Mouse (Mus musculus) intestine, embryonic 16.5 days (tissue): ENCODE data around the gene Scn8a. TPM values are rescaled to one million over a fixed set of nuclear protein-coding genes. Genes with fewer than 3 reads are reported as not detected.
"Not testable (repeated sequence)": the region's sequence is repeated elsewhere in the genome, so short reads cannot be mapped to it uniquely, and the experiment has no call there.

Experiments used
- ATAC-seq: fragments of 200-750 bp; cut with Nextera tagmentation; 2 replicates; pipeline ENCODE4 v1.8.0; 2017; ENCODE audit warnings: moderate TSS enrichment, moderate library complexity
- H3K27ac ChIP-seq: fragments of 300-500 bp; sonication (generic); 2 replicates; pipeline ENCODE4 v1.5.1; 2014; ENCODE audit warnings: mild to moderate bottlenecking, low read length
- H3K27me3 ChIP-seq: fragments of 300-500 bp; sonication (generic); replicated peaks from 2 replicates; pipeline ENCODE4 v1.6.1; 2014; ENCODE audit warnings: low read length, control low read depth, mixed read lengths; ENCODE audit not compliant: control insufficient read depth, insufficient read depth
- H3K36me3 ChIP-seq: fragments of 300-500 bp; sonication (generic); 2 replicates; pipeline ENCODE4 v1.6.1; 2014; ENCODE audit warnings: low read length, control low read depth; ENCODE audit not compliant: control insufficient read depth, insufficient read depth
- H3K4me1 ChIP-seq: fragments of 300-500 bp; sonication (generic); 2 replicates; pipeline ENCODE4 v1.6.1; 2014; ENCODE audit warnings: low read length, control low read depth, mixed read lengths; ENCODE audit not compliant: control insufficient read depth, insufficient read depth
- H3K4me2 ChIP-seq: fragments of 300-500 bp; sonication (generic); 2 replicates; pipeline ENCODE4 v1.6.1; 2014; ENCODE audit warnings: low read depth, low read length, control low read depth
- H3K4me3 ChIP-seq: fragments of 300-500 bp; sonication (generic); 2 replicates; pipeline ENCODE4 v1.5.1; 2014; ENCODE audit warnings: mild to moderate bottlenecking, low read length
- H3K9ac ChIP-seq: fragments of 300-500 bp; sonication (generic); 2 replicates; pipeline ENCODE4 v1.6.1; 2014; ENCODE audit warnings: low read depth, low read length
- H3K9me3 ChIP-seq: fragments of 300-500 bp; sonication (generic); 2 replicates; pipeline ENCODE4 v1.6.1; 2016; ENCODE audit warnings: low read length, control low read depth; ENCODE audit not compliant: control insufficient read depth
- WGBS: fragments of 180-500 bp; shearing (Covaris S2); extraction: QIAGEN DNeasy Blood & Tissue Kit; methylation state at CpG from one replicate; pipeline ENCODE4 v1.1.7; 2014; 5-methylcytosine and 5-hydroxymethylcytosine counted together
- polyA plus RNA-seq: library from polyadenylated mRNA; unstranded; fragments of >200 nt; fragmentation: Nextera tagmentation; extraction: Ambion mirVana; gene quantifications from 2 replicates; pipeline ENCODE4 v1.2.1, GENCODE M21; 2015

The Scn8a gene
- 0.95 and 1.1 TPM in 2 replicates for polyA plus RNA-seq

- Histone ChIP-seq H3K27ac (no peak within 1 kb of the TSS), H3K4me1 (peaks cover 11% of the 10 kb centered on the region), H3K4me3 (peak within 1 kb of the TSS; percentile 67), H3K36me3 (no peaks in the 10 kb centered on the region), H3K4me2 (peak within 1 kb of the TSS; percentile 95), H3K27me3 (peaks cover 44% of the 10 kb centered on the region), H3K9ac (peak within 1 kb of the TSS; percentile 40; the same call in 1 of the 2 replicates), H3K9me3 (0 out of 2 replicates have a peak, but pooled peaks cover 4% of the 10 kb centered on the region)
- WGBS = 69% methylated on average over 7 of the region's 7 CpGs
- no peak for ATAC-seq
These were observed at the start of gene Scn8a for GRCm38 (mm10) chr15:100869558-100869957. Gene Scn8a, plus strand, starts transcription at chr15:100869858.

- H3K4me1 ChIP-seq = peaks cover 10% of the 10 kb centered on the region
- H3K36me3 ChIP-seq = no peaks in the 10 kb centered on the region
- no peaks in the 10 kb centered on the region; the same call in 1 of the 2 replicates for H3K27me3 ChIP-seq
- ATAC-seq = peak; percentile 82
- no peak overlapping the region for H3K9ac ChIP-seq
- H3K4me2 ChIP-seq = peak overlapping the region; percentile 32
- H3K4me3 ChIP-seq = no peak overlapping the region
- WGBS = 46% methylated on average over 8 of the region's 8 CpGs
- no peaks in the 10 kb centered on the region for H3K9me3 ChIP-seq
- H3K27ac ChIP-seq = peak overlapping the region; percentile 84
These were observed 47.8 kb upstream of the Scn8a start for GRCm38 (mm10) chr15:100821824-100822223.

DNA sequence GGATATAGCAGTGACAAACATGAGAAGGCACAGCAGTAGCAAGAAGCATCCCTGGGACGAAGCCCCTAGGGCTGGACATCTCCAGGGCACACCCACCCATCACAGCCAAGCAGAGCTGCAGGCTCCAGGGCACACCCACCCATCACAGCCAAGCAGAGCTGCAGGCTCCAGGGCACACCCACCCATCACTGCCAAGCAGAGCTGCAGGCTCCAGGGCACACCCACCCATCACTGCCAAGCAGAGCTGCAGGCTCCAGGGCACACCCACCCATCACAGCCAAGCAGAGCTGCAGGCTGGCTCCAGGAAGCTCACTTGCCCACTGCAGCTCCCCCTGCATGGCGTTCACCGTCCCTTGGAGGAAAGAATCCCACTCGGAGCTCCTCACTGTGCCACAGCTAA is 47.3 kb upstream of the Scn8a start:
- 65% methylated on average over 4 of the region's 4 CpGs for WGBS

DNA sequence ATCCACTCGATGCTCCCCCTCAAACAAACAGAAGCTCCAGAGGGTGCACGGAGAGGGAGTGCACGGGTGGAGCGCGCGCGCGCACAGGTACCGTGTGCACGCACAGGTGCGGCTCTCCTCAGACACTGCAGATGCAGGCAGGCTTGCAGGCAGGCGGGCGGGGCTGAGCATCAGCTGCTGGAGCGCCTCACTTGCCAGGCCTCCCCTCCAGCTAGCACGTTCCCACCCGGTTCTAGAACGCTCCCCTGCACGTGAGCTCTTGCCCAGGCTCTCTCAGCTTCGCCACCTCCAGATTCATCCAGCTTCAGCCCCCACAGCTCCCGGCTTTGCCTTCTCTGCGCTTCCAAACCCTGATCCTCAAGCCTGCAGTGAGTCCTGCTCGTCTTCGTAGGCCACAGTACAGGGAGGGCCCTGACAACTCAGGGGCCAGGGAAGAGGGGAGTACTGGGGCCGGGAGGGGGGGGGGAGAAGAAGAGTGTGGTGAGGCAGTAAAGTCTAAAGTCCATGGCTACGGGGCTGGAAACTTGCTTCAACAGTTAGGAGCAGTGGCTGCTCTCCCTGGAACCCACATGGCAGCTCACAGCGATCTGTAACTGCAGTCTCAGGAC is 44.3 kb upstream of the Scn8a start:
- Histone ChIP-seq H3K4me1 (peaks cover 10% of the 10 kb centered on the region), H3K27me3 (no peaks in the 10 kb centered on the region; the same call in 1 of the 2 replicates), H3K36me3 (no peaks in the 10 kb centered on the region), H3K4me2 (peak overlapping the region; percentile 44), H3K4me3 (peak overlapping the region; percentile 23; the same call in 1 of the 2 replicates), H3K9me3 (no peaks in the 10 kb centered on the region), H3K27ac (peak overlapping the region; percentile 61; the same call in 1 of the 2 replicates), H3K9ac (no peak overlapping the region)
- ATAC-seq = peak; percentile 73
- 12% methylated on average over 24 of the region's 26 CpGs for WGBS

More for the DNA sequence above, 47.3 kb upstream of the Scn8a start:
- not testable (repeated sequence) for H3K9me3 ChIP-seq, H3K27me3 ChIP-seq, H3K4me1 ChIP-seq, H3K27ac ChIP-seq, H3K9ac ChIP-seq, H3K36me3 ChIP-seq, ATAC-seq, H3K4me3 ChIP-seq, H3K4me2 ChIP-seq

GRCm38 (mm10) chr15:100826076-100826475 is 43.6 kb upstream of the Scn8a start:
- H3K4me3 ChIP-seq = no peak overlapping the region
- no peaks in the 10 kb centered on the region for H3K36me3 ChIP-seq
- no peak overlapping the region for H3K27ac ChIP-seq
- H3K27me3 ChIP-seq = no peaks in the 10 kb centered on the region; the same call in 1 of the 2 replicates
- H3K4me1 ChIP-seq = peaks cover 10% of the 10 kb centered on the region
- 86% methylated on average over 8 of the region's 8 CpGs for WGBS
- H3K4me2 ChIP-seq = no peak overlapping the region
- ATAC-seq = no peak
- H3K9me3 ChIP-seq = no peaks in the 10 kb centered on the region
- H3K9ac ChIP-seq = no peak overlapping the region

DNA sequence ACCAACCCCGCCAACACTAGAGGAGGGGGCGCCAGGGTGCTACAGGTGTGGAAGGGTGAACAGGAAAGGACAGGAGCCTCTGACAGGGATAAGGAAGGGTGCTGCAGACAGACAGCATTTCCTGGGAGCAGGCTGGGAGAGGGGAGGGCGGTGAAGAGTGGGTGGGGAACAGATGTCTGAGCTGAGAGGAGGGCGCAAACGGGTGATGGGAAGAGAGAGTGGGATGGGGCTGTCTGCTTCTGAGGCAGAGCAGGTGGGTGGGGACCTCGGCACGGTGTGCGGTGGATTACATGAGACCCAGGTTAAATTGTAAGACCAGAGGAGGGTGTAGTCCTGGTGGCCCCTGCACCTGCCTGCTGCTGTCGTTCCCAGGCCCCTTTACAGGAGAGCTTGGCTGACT is 39.9 kb upstream of the Scn8a start:
- no peaks in the 10 kb centered on the region; the same call in 1 of the 2 replicates for H3K27me3 ChIP-seq
- H3K36me3 ChIP-seq = no peaks in the 10 kb centered on the region
- H3K4me2 ChIP-seq = no peak overlapping the region
- H3K4me3 ChIP-seq = no peak overlapping the region
- no peak overlapping the region for H3K9ac ChIP-seq
- peak; percentile 57 for ATAC-seq
- 61% methylated on average over 9 of the region's 9 CpGs for WGBS
- H3K27ac ChIP-seq = no peak overlapping the region
- no peaks in the 10 kb centered on the region for H3K9me3 ChIP-seq
- peaks cover 7% of the 10 kb centered on the region for H3K4me1 ChIP-seq

DNA sequence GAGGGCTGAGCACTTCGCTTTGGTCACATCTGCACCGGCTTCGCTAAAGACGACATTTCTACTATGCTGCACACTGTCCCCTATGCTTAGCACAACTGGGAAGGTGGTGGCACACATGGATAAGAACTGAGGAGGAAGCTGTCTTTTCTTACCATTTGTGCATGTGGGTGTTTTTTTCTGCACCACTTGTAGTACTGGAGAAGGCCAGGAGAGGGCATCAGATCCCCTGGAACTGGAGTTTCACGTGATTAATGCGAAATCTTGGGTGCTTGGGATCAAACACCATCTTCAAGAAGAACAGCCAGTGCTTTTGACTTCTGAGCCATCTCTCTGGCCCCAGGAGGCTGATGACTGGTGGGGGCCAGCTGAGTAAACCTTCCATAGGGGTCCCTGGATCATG is 39.0 kb upstream of the Scn8a start:
- H3K4me2 ChIP-seq = no peak overlapping the region
- H3K4me3 ChIP-seq = no peak overlapping the region
- H3K27ac ChIP-seq = no peak overlapping the region
- H3K9me3 ChIP-seq = no peaks in the 10 kb centered on the region
- 65% methylated on average over 6 of the region's 6 CpGs for WGBS
- H3K27me3 ChIP-seq = no peaks in the 10 kb centered on the region
- no peak for ATAC-seq
- no peaks in the 10 kb centered on the region for H3K36me3 ChIP-seq
- no peaks in the 10 kb centered on the region; the same call in 1 of the 2 replicates for H3K4me1 ChIP-seq
- no peak overlapping the region for H3K9ac ChIP-seq

GRCm38 (mm10) chr15:100832144-100832543 is 37.5 kb upstream of the Scn8a start:
- Histone ChIP-seq H3K4me1 (no peaks in the 10 kb centered on the region; the same call in 1 of the 2 replicates), H3K9me3 (no peaks in the 10 kb centered on the region), H3K9ac (no peak overlapping the region), H3K4me2 (no peak overlapping the region), H3K36me3 (no peaks in the 10 kb centered on the region), H3K4me3 (no peak overlapping the region), H3K27me3 (no peaks in the 10 kb centered on the region), H3K27ac (no peak overlapping the region)
- WGBS = 89% methylated on average over 8 of the region's 8 CpGs
- no peak for ATAC-seq

- WGBS = 38% methylated on average over 7 of the region's 7 CpGs
- H3K4me3 ChIP-seq = no peak overlapping the region
- H3K27me3 ChIP-seq = no peaks in the 10 kb centered on the region
- peaks cover 2% of the 10 kb centered on the region; the same call in 1 of the 2 replicates for H3K9me3 ChIP-seq
- H3K9ac ChIP-seq = no peak overlapping the region
- no peak for ATAC-seq
- H3K4me1 ChIP-seq = no peaks in the 10 kb centered on the region; the same call in 1 of the 2 replicates
- H3K27ac ChIP-seq = no peak overlapping the region
- no peaks in the 10 kb centered on the region for H3K36me3 ChIP-seq
- no peak overlapping the region for H3K4me2 ChIP-seq
These were observed 36.9 kb upstream of the Scn8a start for GRCm38 (mm10) chr15:100832784-100833183.
